Mouse (Mus musculus): ENCODE measurements around the gene Mgat4b. TPM values are rescaled to one million over a fixed set of nuclear protein-coding genes. Genes with fewer than 3 reads are reported as not detected.
A peak's percentile ranks its signal among the peaks of the same experiment; 100 is the strongest.

The Mgat4b gene
- polyA plus RNA-seq, 1 experiment from 2014 or later, result 11.9 TPM

- Histone ChIP-seq H3K27ac (ENCODE audit: low read length) (peak overlapping the region; percentile 36; the same call in 1 of the 2 replicates), H3K9ac (replicated peaks; ENCODE audit: low read length) (peak overlapping the region; percentile 18; the same call in 1 of the 2 replicates), H3K36me3 (ENCODE audit: insufficient read depth, low read length) (no peaks in the 10 kb centered on the region), H3K4me2 (replicated peaks; ENCODE audit: low read depth, low read length) (no peak overlapping the region), H3K4me1 (ENCODE audit: insufficient read depth, low read length) (peaks cover 36% of the 10 kb centered on the region), H3K4me3 (ENCODE audit: low read length) (no peak overlapping the region), H3K9me3 (ENCODE audit: low read length) (no peaks in the 10 kb centered on the region), H3K27me3 (ENCODE audit: insufficient read depth, low read length) (no peaks in the 10 kb centered on the region)
- 60% methylated on average over 7 of the region's 7 CpGs for WGBS
- ATAC-seq (ENCODE audit: low FRiP score, low TSS enrichment), result no peak
Measured at GRCm38 (mm10) chr11:50222559-50223276, 12.0 kb downstream of the Mgat4b start.

GRCm38 (mm10) chr11:50223783-50224662, 13.3 kb downstream of the Mgat4b start:
- ATAC-seq (ENCODE audit: low FRiP score, low TSS enrichment), result no peak
- H3K4me2 ChIP-seq (replicated peaks; ENCODE audit: low read depth, low read length), result peak overlapping the region; percentile 93
- H3K27ac ChIP-seq (ENCODE audit: low read length), result peak overlapping the region; percentile 85
- no peaks in the 10 kb centered on the region for H3K9me3 ChIP-seq (ENCODE audit: low read length)
- H3K4me3 ChIP-seq (ENCODE audit: low read length), result peak overlapping the region; percentile 87
- H3K9ac ChIP-seq (replicated peaks; ENCODE audit: low read length), result peak overlapping the region; percentile 97
- 6% methylated on average over 17 of the region's 17 CpGs for WGBS
- peaks cover 42% of the 10 kb centered on the region for H3K4me1 ChIP-seq (ENCODE audit: insufficient read depth, low read length)
- no peaks in the 10 kb centered on the region for H3K27me3 ChIP-seq (ENCODE audit: insufficient read depth, low read length)
- no peaks in the 10 kb centered on the region for H3K36me3 ChIP-seq (ENCODE audit: insufficient read depth, low read length)

GRCm38 (mm10) chr11:50224671-50225530, 14.2 kb downstream of the Mgat4b start:
- 0% methylated on average over 70 of the region's 70 CpGs for WGBS
- peak overlapping the region; percentile 87 for H3K4me3 ChIP-seq (ENCODE audit: low read length)
- H3K4me2 ChIP-seq (replicated peaks; ENCODE audit: low read depth, low read length), result peak overlapping the region; percentile 93
- ATAC-seq (ENCODE audit: low FRiP score, low TSS enrichment), result peak; percentile 84
- peak overlapping the region; percentile 85 for H3K27ac ChIP-seq (ENCODE audit: low read length)
- H3K27me3 ChIP-seq (ENCODE audit: insufficient read depth, low read length), result no peaks in the 10 kb centered on the region
- peaks cover 49% of the 10 kb centered on the region for H3K4me1 ChIP-seq (ENCODE audit: insufficient read depth, low read length)
- no peaks in the 10 kb centered on the region for H3K9me3 ChIP-seq (ENCODE audit: low read length)
- H3K9ac ChIP-seq (replicated peaks; ENCODE audit: low read length), result peak overlapping the region; percentile 97
- H3K36me3 ChIP-seq (ENCODE audit: insufficient read depth, low read length), result no peaks in the 10 kb centered on the region

- Histone ChIP-seq H3K27me3 (ENCODE audit: insufficient read depth, low read length) (no peaks in the 10 kb centered on the region), H3K9ac (replicated peaks; ENCODE audit: low read length) (peak overlapping the region; percentile 97), H3K4me2 (replicated peaks; ENCODE audit: low read depth, low read length) (peak overlapping the region; percentile 93), H3K4me1 (ENCODE audit: insufficient read depth, low read length) (peaks cover 55% of the 10 kb centered on the region), H3K27ac (ENCODE audit: low read length) (peak overlapping the region; percentile 85), H3K36me3 (ENCODE audit: insufficient read depth, low read length) (no peaks in the 10 kb centered on the region), H3K4me3 (ENCODE audit: low read length) (peak overlapping the region; percentile 87), H3K9me3 (ENCODE audit: low read length) (no peaks in the 10 kb centered on the region)
- ATAC-seq (ENCODE audit: low FRiP score, low TSS enrichment), result peak; percentile 17; the same call in 1 of the 2 replicates
- WGBS, result 2% methylated on average over 33 of the region's 34 CpGs
Measured at GRCm38 (mm10) chr11:50225611-50226378, 15.1 kb downstream of the Mgat4b start.

- Histone ChIP-seq H3K27me3 (ENCODE audit: insufficient read depth, low read length) (no peaks in the 10 kb centered on the region), H3K4me1 (ENCODE audit: insufficient read depth, low read length) (peaks cover 59% of the 10 kb centered on the region), H3K4me2 (replicated peaks; ENCODE audit: low read depth, low read length) (peak overlapping the region; percentile 93), H3K36me3 (ENCODE audit: insufficient read depth, low read length) (no peaks in the 10 kb centered on the region), H3K4me3 (ENCODE audit: low read length) (peak overlapping the region; percentile 87), H3K9me3 (ENCODE audit: low read length) (no peaks in the 10 kb centered on the region), H3K9ac (replicated peaks; ENCODE audit: low read length) (peak overlapping the region; percentile 97), H3K27ac (ENCODE audit: low read length) (peak overlapping the region; percentile 85)
- no peak for ATAC-seq (ENCODE audit: low FRiP score, low TSS enrichment)
- 36% methylated on average over 2 of the region's 2 CpGs for WGBS
Measured at GRCm38 (mm10) chr11:50226406-50226805, 15.7 kb downstream of the Mgat4b start.

- H3K4me2 ChIP-seq (replicated peaks; ENCODE audit: low read depth, low read length), result peak overlapping the region; percentile 93
Measured at GRCm38 (mm10) chr11:50227226-50227625, 16.5 kb downstream of the Mgat4b start.

GRCm38 (mm10) chr11:50227736-50228135, 17.0 kb downstream of the Mgat4b start:
- Histone ChIP-seq H3K4me1 (ENCODE audit: insufficient read depth, low read length) (peaks cover 59% of the 10 kb centered on the region), H3K36me3 (ENCODE audit: insufficient read depth, low read length) (peaks cover 12% of the 10 kb centered on the region), H3K4me2 (replicated peaks; ENCODE audit: low read depth, low read length) (no peak overlapping the region), H3K9me3 (ENCODE audit: low read length) (no peaks in the 10 kb centered on the region), H3K27me3 (ENCODE audit: insufficient read depth, low read length) (no peaks in the 10 kb centered on the region), H3K9ac (replicated peaks; ENCODE audit: low read length) (no peak overlapping the region), H3K27ac (ENCODE audit: low read length) (no peak overlapping the region), H3K4me3 (ENCODE audit: low read length) (no peak overlapping the region)
- WGBS, result 91% methylated on average over 4 of the region's 4 CpGs
- ATAC-seq (ENCODE audit: low FRiP score, low TSS enrichment), result no peak

More at GRCm38 (mm10) chr11:50227226-50227625, 16.5 kb downstream of the Mgat4b start:
- H3K27me3 ChIP-seq (ENCODE audit: insufficient read depth, low read length), result no peaks in the 10 kb centered on the region
- peak overlapping the region; percentile 85; the same call in 1 of the 2 replicates for H3K27ac ChIP-seq (ENCODE audit: low read length)
- WGBS, result 72% methylated on average over 3 of the region's 3 CpGs
- H3K36me3 ChIP-seq (ENCODE audit: insufficient read depth, low read length), result peaks cover 6% of the 10 kb centered on the region; the same call in 1 of the 2 replicates
- no peaks in the 10 kb centered on the region for H3K9me3 ChIP-seq (ENCODE audit: low read length)
- no peak for ATAC-seq (ENCODE audit: low FRiP score, low TSS enrichment)
- peak overlapping the region; percentile 97 for H3K9ac ChIP-seq (replicated peaks; ENCODE audit: low read length)
- peaks cover 59% of the 10 kb centered on the region for H3K4me1 ChIP-seq (ENCODE audit: insufficient read depth, low read length)
- H3K4me3 ChIP-seq (ENCODE audit: low read length), result no peak overlapping the region

GRCm38 (mm10) chr11:50228772-50229171, 18.1 kb downstream of the Mgat4b start:
- Histone ChIP-seq H3K27me3 (ENCODE audit: insufficient read depth, low read length) (no peaks in the 10 kb centered on the region), H3K9me3 (ENCODE audit: low read length) (no peaks in the 10 kb centered on the region), H3K9ac (replicated peaks; ENCODE audit: low read length) (peak overlapping the region; percentile 51), H3K4me1 (ENCODE audit: insufficient read depth, low read length) (peaks cover 53% of the 10 kb centered on the region), H3K27ac (ENCODE audit: low read length) (no peak overlapping the region), H3K4me3 (ENCODE audit: low read length) (no peak overlapping the region), H3K4me2 (replicated peaks; ENCODE audit: low read depth, low read length) (no peak overlapping the region), H3K36me3 (ENCODE audit: insufficient read depth, low read length) (peaks cover 22% of the 10 kb centered on the region)
- WGBS, result 12% methylated on average over 3 of the region's 3 CpGs
- ATAC-seq (ENCODE audit: low FRiP score, low TSS enrichment), result no peak
